Mouse (Mus musculus): ENCODE results near the gene Rbm8a2.
"Not testable (repeated sequence)": the region's sequence is repeated elsewhere in the genome, so short reads cannot be mapped to it uniquely, and the experiment has no call there.

The Rbm8a2 gene

DNA sequence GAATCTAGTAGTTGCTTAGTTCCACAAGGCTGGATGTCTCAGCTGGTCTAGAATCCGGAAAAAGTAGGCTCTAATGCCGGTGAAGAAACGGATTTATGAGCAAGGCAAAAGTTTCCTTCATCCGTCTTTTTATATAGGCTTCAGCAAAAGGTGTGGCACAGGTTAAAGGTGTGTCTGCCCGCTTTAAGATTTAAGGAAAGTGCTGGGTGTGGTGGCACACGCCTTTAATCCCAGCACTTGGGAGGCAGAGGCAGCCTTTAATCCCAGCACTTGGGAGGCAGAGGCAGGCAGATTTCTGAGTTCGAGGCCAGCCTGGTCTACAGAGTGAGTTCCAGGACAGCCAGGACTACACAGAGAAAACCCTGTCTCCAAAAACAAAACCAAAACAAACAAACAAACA, at the start of gene Rbm8a2:
Gene Rbm8a2, minus strand, starts transcription at position 101 of the 400 bp plus-strand sequence.
- not testable (repeated sequence) for DNase-seq (ENCODE audit: low read depth, low spot score)

DNA sequence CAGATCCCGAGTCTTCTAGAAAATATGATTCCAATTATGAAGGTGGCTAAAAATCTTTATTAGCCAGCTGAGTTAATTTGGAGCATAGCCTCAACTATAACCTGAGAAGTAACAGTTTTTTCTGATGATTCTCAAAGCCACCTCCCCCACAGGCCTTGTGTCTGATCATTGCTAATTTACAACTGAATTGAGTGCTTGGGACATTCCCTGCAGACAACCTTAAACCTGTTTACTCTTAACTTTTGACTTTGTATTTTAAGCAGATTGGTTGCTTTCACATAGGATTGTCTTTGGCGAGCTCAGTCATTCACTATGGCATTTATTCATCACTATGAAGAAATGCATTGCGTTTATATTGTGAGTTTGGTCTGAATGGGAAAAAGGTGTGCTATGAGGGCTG, 49.5 kb upstream of the Rbm8a2 start:
- DNase-seq (ENCODE audit: low read depth, low spot score) = no peak

DNA sequence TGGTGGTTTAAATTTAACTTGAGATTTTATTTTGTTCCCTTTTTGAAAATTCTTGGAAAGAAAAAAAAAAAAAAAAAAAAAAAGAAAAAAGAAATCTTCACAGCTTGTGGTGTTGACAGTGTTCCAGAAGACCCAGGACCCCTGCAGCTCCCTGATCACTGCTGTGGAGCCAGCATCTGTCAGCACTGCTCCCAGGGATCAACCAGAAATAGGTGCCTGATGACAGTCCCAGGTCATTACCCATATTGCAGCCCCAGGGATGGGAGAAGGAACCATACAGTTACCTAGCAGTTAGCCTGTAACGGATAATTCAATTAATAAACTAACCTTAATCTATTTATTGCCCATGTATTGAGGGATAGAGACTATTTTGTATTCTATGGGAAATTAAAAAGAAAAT, 45.6 kb upstream of the Rbm8a2 start:
- DNase-seq (ENCODE audit: low read depth, low spot score) = no peak

- no peak for DNase-seq (ENCODE audit: low read depth, low spot score)
Measured at GRCm38 (mm10) chr1:176018523-176018922, 39.6 kb upstream of the Rbm8a2 start.

GRCm38 (mm10) chr1:176016076-176016475, 37.2 kb upstream of the Rbm8a2 start:
- DNase-seq (ENCODE audit: low read depth, low spot score) = no peak

DNA sequence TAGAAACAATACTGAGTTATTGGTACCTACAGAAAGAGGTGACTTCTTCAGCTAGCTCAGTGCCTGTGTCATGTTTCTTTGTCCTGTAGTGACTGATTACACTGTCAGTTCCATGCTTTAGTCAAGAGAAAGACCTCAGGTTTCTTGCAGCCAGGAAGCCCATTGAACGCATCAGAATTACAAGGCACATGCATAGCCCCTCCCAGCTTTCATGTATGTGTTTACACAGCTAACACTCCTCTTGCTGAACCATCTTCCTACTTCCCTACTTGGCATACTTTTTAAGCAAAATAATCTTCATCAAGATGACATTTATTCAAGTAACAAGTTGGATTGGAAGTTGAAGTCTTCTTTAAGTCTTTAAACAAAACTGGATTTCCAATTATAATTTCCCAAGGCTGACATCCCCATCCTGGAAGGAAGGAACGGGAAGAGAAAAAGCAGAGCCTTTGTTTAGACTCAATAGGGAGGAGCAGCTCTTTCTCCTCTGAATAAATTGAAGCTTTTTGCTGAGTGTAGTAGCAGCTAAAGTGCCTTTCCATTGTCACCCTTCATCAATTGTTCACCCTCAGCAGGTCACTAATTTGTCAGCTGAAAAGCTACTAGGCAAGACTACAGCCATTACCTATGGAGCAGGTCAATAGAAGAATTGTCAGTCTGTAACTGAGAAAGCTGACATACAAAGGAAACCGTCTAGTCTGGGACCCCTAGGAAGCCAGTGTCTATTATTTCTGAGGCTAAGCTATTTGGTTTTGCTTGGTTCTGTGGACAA, 34.8 kb upstream of the Rbm8a2 start:
- no peak for DNase-seq (ENCODE audit: low read depth, low spot score)

DNA sequence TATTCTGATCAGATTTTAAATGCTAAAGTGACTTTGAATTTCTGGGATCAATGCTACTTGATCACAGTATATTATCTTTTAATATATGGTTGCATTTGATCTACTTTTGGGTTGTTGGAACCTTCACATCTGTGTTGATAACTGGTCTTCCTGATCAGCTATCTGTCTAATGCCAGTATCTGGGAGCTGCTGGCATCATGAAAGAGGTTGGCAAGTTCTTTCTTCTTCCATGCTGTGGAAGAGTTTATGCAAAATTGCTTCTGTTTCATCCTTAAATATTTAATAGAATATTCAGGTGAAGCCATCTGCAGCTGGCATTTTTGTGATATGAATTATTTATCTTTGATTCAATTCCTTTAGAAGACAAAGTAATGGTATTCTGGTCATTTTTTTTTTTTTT, 32.6 kb upstream of the Rbm8a2 start:
- no peak for DNase-seq (ENCODE audit: low read depth, low spot score)

DNA sequence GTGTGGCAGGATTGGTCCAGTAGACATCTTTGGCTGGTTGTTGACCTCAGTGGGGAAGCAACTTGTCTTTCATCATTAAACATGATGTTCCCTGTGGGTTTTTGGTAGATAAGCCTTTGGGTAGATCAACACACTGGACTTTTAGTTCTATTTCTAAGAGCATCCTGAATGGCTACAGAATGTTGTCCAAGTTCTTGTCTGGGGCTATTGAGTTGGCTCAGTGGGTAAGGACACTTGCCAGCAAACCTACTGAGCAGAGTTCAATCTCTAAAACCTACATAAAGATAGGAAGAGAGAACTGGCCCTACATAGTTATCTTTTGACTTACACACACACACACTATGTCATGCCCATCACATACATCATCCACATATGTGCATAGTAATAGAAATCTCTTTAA, 32.2 kb upstream of the Rbm8a2 start:
- no peak for DNase-seq (ENCODE audit: low read depth, low spot score)

GRCm38 (mm10) chr1:176008411-176008810, 29.5 kb upstream of the Rbm8a2 start:
- no peak for DNase-seq (ENCODE audit: low read depth, low spot score)

- DNase-seq (ENCODE audit: low read depth, low spot score) = no peak
Measured at GRCm38 (mm10) chr1:176000599-176000998, 21.7 kb upstream of the Rbm8a2 start.

DNA sequence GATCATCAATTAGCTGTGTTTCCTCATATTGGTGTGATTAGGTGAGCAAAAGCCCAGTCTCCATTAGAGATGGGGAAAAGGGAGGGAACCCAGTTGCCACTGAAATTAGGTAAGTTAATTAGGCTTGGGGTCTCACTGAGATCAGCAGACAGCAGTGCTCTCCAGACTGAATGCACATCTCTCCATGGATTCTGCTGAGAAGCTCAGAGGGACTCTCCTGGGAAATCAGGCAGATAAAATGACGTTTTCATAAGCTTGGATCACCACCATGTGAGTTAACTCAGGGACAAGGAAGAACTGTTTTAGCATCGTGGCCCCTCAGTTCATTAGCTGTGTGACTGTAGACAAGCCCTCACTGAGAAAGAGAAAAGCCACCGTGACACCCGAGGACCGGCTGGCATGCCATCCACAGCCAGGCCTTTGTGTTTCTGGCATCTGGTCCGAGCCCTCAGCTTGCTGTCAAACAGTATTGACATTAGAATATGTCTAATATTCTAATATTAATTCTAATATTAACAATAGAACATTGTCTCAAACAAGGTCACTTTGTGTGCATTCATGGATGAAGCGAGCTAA, 18.2 kb upstream of the Rbm8a2 start:
- DNase-seq (ENCODE audit: low read depth, low spot score) = no peak

GRCm38 (mm10) chr1:175988912-175989311, 10.0 kb upstream of the Rbm8a2 start:
- DNase-seq (ENCODE audit: low read depth, low spot score) = no peak

DNA sequence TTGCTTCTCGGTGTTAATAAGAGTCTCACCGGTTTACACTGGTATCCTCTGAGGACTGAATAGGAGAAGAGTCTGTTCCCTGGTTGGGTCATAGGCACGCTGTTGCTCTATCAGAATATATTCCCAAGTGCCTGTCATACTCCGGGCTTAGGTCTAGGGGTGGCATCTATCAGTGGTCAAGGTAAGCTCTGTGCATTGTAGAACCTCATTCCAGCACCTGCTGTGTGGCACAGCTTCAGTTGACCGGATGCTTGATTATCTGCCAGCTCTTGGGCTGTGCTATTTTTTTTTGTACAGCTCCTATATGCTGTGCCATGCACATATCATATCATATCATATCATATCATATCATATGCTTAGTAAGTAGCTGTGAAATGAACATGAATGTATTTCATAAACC, 9.5 kb upstream of the Rbm8a2 start:
- DNase-seq (ENCODE audit: low read depth, low spot score) = no peak

DNA sequence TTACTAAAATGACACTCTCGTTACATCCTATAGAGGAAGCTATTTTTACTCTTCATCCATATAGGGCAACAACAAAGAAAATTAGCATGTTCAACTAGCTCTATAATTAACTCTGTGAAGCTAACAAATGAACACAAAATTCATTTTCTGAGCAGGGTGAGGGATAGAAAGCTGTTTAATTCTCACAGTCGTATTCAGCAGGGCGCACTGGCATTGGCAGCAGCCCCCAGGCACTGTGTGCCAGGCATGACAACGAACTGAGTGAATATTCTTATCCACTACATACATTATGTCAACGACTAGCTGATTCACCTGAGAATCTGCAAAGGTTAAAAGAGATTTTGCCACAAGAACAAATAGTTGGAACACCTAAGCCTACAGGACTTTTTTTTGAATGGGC, 8.2 kb downstream of the Rbm8a2 start:
- DNase-seq (ENCODE audit: low read depth, low spot score) = no peak

GRCm38 (mm10) chr1:175967004-175967745, 11.7 kb downstream of the Rbm8a2 start:
- DNase-seq (ENCODE audit: low read depth, low spot score) = no peak

GRCm38 (mm10) chr1:175961786-175962185, 17.1 kb downstream of the Rbm8a2 start:
- DNase-seq (ENCODE audit: low read depth, low spot score) = no peak

- no peak for DNase-seq (ENCODE audit: low read depth, low spot score)
Measured at GRCm38 (mm10) chr1:175950851-175951250, 28.1 kb downstream of the Rbm8a2 start.

- no peak for DNase-seq (ENCODE audit: low read depth, low spot score)
Measured at GRCm38 (mm10) chr1:175950421-175950820, 28.5 kb downstream of the Rbm8a2 start.

- no peak for DNase-seq (ENCODE audit: low read depth, low spot score)
Measured at GRCm38 (mm10) chr1:175946718-175947315, 32.1 kb downstream of the Rbm8a2 start.

DNA sequence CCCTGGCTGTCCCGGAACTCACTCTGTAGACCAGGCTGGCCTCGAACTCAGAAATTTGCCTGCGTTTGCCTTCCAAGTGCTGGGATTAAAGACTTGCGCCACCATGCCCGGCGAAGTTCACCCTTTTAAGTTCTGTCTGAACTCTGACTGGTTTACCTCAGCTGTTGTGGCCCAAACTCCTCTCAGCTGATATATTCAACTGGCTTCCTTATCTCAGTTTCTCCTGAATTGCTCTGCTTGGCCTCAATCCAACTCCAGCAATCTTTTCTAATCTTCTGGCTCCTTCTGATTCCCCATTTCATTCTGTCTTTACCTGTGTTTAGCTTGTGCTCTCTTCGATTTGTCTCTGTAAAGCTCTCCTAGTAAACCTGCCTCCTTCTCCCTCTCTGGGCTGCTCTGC, 35.7 kb downstream of the Rbm8a2 start:
- no peak for DNase-seq (ENCODE audit: low read depth, low spot score)

GRCm38 (mm10) chr1:175938731-175939130, 40.2 kb downstream of the Rbm8a2 start:
- DNase-seq (ENCODE audit: low read depth, low spot score) = no peak

DNA sequence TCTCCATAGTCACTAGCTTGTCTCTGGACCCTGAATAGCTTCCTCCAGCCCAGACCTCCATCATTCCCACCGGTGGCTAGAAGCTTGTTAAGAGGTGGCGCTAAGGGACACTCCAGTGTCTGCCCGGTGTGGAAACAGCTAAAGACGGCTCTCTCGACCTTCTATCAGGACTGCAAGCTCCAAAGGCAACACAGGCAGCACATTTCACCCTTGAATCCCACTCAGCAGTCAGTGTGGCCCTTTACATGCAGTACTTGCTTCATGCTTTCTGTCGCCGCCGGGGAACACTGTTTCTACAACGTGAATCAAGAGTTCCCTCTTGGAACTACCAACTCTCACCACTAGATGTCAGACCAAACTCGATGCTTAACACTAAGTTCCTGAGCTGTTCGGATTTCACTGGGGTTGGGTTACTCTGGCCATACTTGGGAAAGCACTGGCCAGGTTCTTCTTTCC, 42.6 kb downstream of the Rbm8a2 start:
- DNase-seq (ENCODE audit: low read depth, low spot score) = no peak
